ENCODE assay signal across 8 mouse cellular contexts in genomic region chr16:90385688-90386513, GRCm38 (mm10). TPM values are rescaled to one million over a fixed set of nuclear protein-coding genes. Genes with fewer than 3 reads are reported as not detected.
DNase-seq lines count a peak whose midpoint lies in the region; ATAC-seq and TF ChIP-seq lines count a peak whose summit lies in the region.

Hunk (plus strand) TSS chr16:90386013.

- no peak for TF ChIP-seq EP300 in liver, embryonic 14.5 days (IDR thresholded peaks at IDR 0.05; ENCODE audit: low read depth)

- no peaks in the 10 kb centered on the region; the same call in 1 of the 2 replicates for H3K27me3 ChIP-seq in heart, embryonic 15.5 days
- peaks cover 42% of the 10 kb centered on the region for H3K27me3 ChIP-seq in liver, embryonic 14.5 days (ENCODE audit: control insufficient read depth, insufficient read depth, low read length)

- no peak within 1 kb of the TSS for H3K27ac ChIP-seq in embryonic fibroblast, embryonic 13.5 days (ENCODE audit: insufficient read depth, low read length)
- peak within 1 kb of the TSS; percentile 95 for H3K27ac ChIP-seq in heart, embryonic 15.5 days
- no peak within 1 kb of the TSS for H3K27ac ChIP-seq in liver, embryonic 14.5 days

- peak; percentile 24 to 32 for DNase-seq in lung, adult 18-20 months
- no peak for DNase-seq in lung, postnatal 25 days (ENCODE audit: low spot score)
- DNase-seq in kidney, postnatal 10 days: peak; percentile 83
- DNase-seq in liver, embryonic 14.5 days (ENCODE audit: low read depth in 3 of 3, low spot score in 3 of 3): no peak
- peak; percentile 40 for DNase-seq in ovary, adult 18-20 months (ENCODE audit: low spot score)
- DNase-seq in urinary bladder, adult 2 months (ENCODE audit: low spot score): peak; percentile 59

- peak within 1 kb of the TSS; percentile 75 for H3K4me2 ChIP-seq in heart, embryonic 15.5 days
- H3K4me2 ChIP-seq in liver, embryonic 14.5 days (ENCODE audit: low read depth): peak within 1 kb of the TSS; percentile 54

- peak; percentile 85 for ATAC-seq in heart, embryonic 15.5 days (replicated peaks; ENCODE audit: insufficient number of reproducible peaks, insufficient read depth, low FRiP score, low read depth)
- ATAC-seq in liver, embryonic 14.5 days (ENCODE audit: insufficient read depth): peak; percentile 63

- H3K4me1 ChIP-seq in embryonic fibroblast, embryonic 13.5 days (ENCODE audit: control insufficient read depth, insufficient read depth, low read length): no peaks in the 10 kb centered on the region
- peaks cover 49% of the 10 kb centered on the region for H3K4me1 ChIP-seq in heart, embryonic 15.5 days (replicated peaks)
- peaks cover 0 to 5% of the 10 kb centered on the region in 2 experiments; a peak in 3 of 4 replicates for H3K4me1 ChIP-seq in liver, embryonic 14.5 days (replicated peaks; ENCODE audit: control insufficient read depth in 2 of 2, insufficient read depth in 2 of 2, low read length in 1 of 2)

- under 1% methylated on average over 85 of the region's 101 CpGs for WGBS in heart, embryonic 15.5 days
- under 1% methylated on average over 91 of the region's 101 CpGs for WGBS in liver, embryonic 14.5 days (ENCODE audit: insufficient replicate concordance)

- no peaks in the 10 kb centered on the region for H3K36me3 ChIP-seq in heart, embryonic 15.5 days
- H3K36me3 ChIP-seq in liver, embryonic 14.5 days (replicated peaks; ENCODE audit: control insufficient read depth, insufficient read depth, low read depth): no peaks in the 10 kb centered on the region

- H3K9me3 ChIP-seq in heart, embryonic 15.5 days (replicated peaks): peaks cover 3% of the 10 kb centered on the region; the same call in 1 of the 2 replicates
- H3K9me3 ChIP-seq in liver, embryonic 14.5 days (ENCODE audit: control insufficient read depth, low read length): no peaks in the 10 kb centered on the region; the same call in 1 of the 2 replicates

- peak within 1 kb of the TSS; percentile 77 for H3K9ac ChIP-seq in heart, embryonic 15.5 days
- peak within 1 kb of the TSS; percentile 34; the same call in 1 of the 2 replicates for H3K9ac ChIP-seq in liver, embryonic 14.5 days (replicated peaks)

- TF ChIP-seq POLR2A in embryonic fibroblast, embryonic 13.5 days (IDR thresholded peaks at IDR 0.05; ENCODE audit: low read depth, low read length): no peak

- H3K4me3 ChIP-seq in embryonic fibroblast, embryonic 13.5 days (ENCODE audit: insufficient read depth, low read length): peak within 1 kb of the TSS; percentile 57
- H3K4me3 ChIP-seq in heart, embryonic 15.5 days: peak within 1 kb of the TSS; percentile 62
- peak within 1 kb of the TSS; percentile 53 to 67 for H3K4me3 ChIP-seq in liver, embryonic 14.5 days (ENCODE audit: insufficient read depth in 1 of 2, low read depth in 2 of 2, low read length in 2 of 2)

- TF ChIP-seq CTCF in embryonic fibroblast, embryonic 13.5 days (IDR thresholded peaks at IDR 0.05; ENCODE audit: borderline replicate concordance, insufficient read depth, low read length): no peak
- no peak for TF ChIP-seq CTCF in liver, embryonic 14.5 days (IDR thresholded peaks at IDR 0.05; ENCODE audit: low read depth)

RNA-seq across cellular contexts. Expression of gene Hunk, which starts in this region (rescaled TPM):
- polyA plus RNA-seq in embryonic fibroblast, embryonic 13.5 days (2011; ENCODE audit: insufficient read length, low read depth, missing spikeins): 3.6 and 8.2 TPM in 2 replicates
- polyA plus RNA-seq in heart, embryonic 15.5 days (2015; fragmentation: Nextera tagmentation; extraction: Ambion mirVana): 7.2 and 9.8 TPM in 2 replicates
- 0.79 and 0.88 TPM in 2 replicates for polyA plus RNA-seq in liver, embryonic 14.5 days (2012; rRNA removed)
- 0.75 and 0.80 TPM in 2 replicates for polyA plus RNA-seq in liver, embryonic 14.5 days (2014; fragmentation: Nextera tagmentation; extraction: Ambion mirVana)
- polyA plus RNA-seq in urinary bladder, adult 2 months (2012; rRNA removed): 3.2 and 4.0 TPM in 2 replicates

Comparison
In these comparisons a context has a peak if more than half of its experiments do, and no peak if none do; other contexts are left out.
1. DNase-seq: peak in lung, adult 18-20 months (2 of 2), kidney, postnatal 10 days (single experiment), ovary, adult 18-20 months (single experiment) and urinary bladder, adult 2 months (single experiment); none in lung, postnatal 25 days (single experiment) and liver, embryonic 14.5 days (0 of 3).
2. Peak in ATAC-seq, H3K4me3 ChIP-seq, H3K9ac ChIP-seq and H3K4me2 ChIP-seq in liver, embryonic 14.5 days; RNA of the gene not detected or under 1 TPM.
3. Peak in every context shown above with its lines, with median percentiles within 50 percentile points of each other: H3K4me3 ChIP-seq.